8 mouse cellular contexts compared by ENCODE assay signal in the genomic region with DNA sequence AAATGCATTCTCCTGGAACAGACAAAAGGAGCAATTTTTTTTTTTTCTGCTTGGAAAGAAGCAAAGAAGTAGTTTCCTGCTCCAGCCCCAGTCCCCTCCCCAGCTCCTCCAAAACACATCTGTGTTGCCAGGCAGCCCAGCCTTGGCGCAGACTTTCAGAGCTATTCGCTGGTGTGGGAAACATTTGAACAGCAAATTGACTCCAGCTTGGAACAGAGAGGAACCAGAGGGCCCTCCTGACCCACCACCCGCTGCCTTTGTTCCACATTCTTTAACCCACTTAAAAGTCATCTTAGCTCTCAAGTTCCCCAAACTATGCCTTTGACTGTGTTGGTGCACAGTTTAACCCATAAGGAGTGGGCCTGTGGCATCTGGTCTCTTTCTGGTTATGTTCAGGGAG.
DNase-seq lines count a peak whose midpoint lies in the region; ATAC-seq and TF ChIP-seq lines count a peak whose summit lies in the region.

No protein-coding gene starts in this region.

- H3K36me3 ChIP-seq in forebrain, postnatal 0 days (ENCODE audit: insufficient read depth): no peaks in the 10 kb centered on the region
- no peaks in the 10 kb centered on the region for H3K36me3 ChIP-seq in limb, embryonic 14.5 days (ENCODE audit: control insufficient read depth, insufficient read depth, low read length)
- H3K36me3 ChIP-seq in neural tube, embryonic 14.5 days (ENCODE audit: control insufficient read depth, insufficient read depth, low read length): no peaks in the 10 kb centered on the region
- no peaks in the 10 kb centered on the region for H3K36me3 ChIP-seq in kidney, embryonic 14.5 days (ENCODE audit: control insufficient read depth, insufficient read depth, low read length)
- H3K36me3 ChIP-seq in intestine, embryonic 16.5 days (ENCODE audit: control insufficient read depth, insufficient read depth, low read length): no peaks in the 10 kb centered on the region

- H3K4me2 ChIP-seq in forebrain, postnatal 0 days (ENCODE audit: low read depth): no peak overlapping the region
- H3K4me2 ChIP-seq in limb, embryonic 14.5 days (replicated peaks; ENCODE audit: low read depth, low read length, severe bottlenecking): peak overlapping the region; percentile 33
- H3K4me2 ChIP-seq in neural tube, embryonic 14.5 days (ENCODE audit: low read depth, low read length): no peak overlapping the region
- no peak overlapping the region for H3K4me2 ChIP-seq in kidney, embryonic 14.5 days (replicated peaks; ENCODE audit: low read depth, low read length)
- no peak overlapping the region for H3K4me2 ChIP-seq in intestine, embryonic 16.5 days (ENCODE audit: low read depth, low read length)

- no peak overlapping the region for H3K4me3 ChIP-seq in forebrain, postnatal 0 days (ENCODE audit: low read depth, low read length)
- H3K4me3 ChIP-seq in limb, embryonic 14.5 days (replicated peaks; ENCODE audit: low read length): no peak overlapping the region
- no peak overlapping the region for H3K4me3 ChIP-seq in neural tube, embryonic 14.5 days (ENCODE audit: low read depth, low read length)
- no peak overlapping the region for H3K4me3 ChIP-seq in kidney, embryonic 14.5 days (ENCODE audit: low read length)
- H3K4me3 ChIP-seq in intestine, embryonic 16.5 days (ENCODE audit: low read length): no peak overlapping the region

- no peaks in the 10 kb centered on the region for H3K27me3 ChIP-seq in forebrain, postnatal 0 days (ENCODE audit: insufficient read depth, low read length)
- H3K27me3 ChIP-seq in limb, embryonic 14.5 days (ENCODE audit: control insufficient read depth, insufficient read depth, low read length): no peaks in the 10 kb centered on the region
- no peaks in the 10 kb centered on the region for H3K27me3 ChIP-seq in neural tube, embryonic 14.5 days (ENCODE audit: control insufficient read depth, insufficient read depth, low read length)
- no peaks in the 10 kb centered on the region for H3K27me3 ChIP-seq in kidney, embryonic 14.5 days (ENCODE audit: control insufficient read depth, insufficient read depth, low read length)
- H3K27me3 ChIP-seq in intestine, embryonic 16.5 days (replicated peaks; ENCODE audit: control insufficient read depth, insufficient read depth, low read length): no peaks in the 10 kb centered on the region

- peak; percentile 45 to 52 for DNase-seq in layer of hippocampus, postnatal 10 days (ENCODE audit: low spot score in 2 of 2)
- no peak for DNase-seq in layer of hippocampus, adult 9-11 months
- DNase-seq in forebrain, postnatal 0 days: peak; percentile 66
- DNase-seq in limb, embryonic 14.5 days (ENCODE audit: low spot score): peak; percentile 87
- DNase-seq in retina, postnatal 1 day: no peak

- H3K27ac ChIP-seq in forebrain, postnatal 0 days (ENCODE audit: low read depth, low read length): 0 out of 2 replicates have a peak overlapping the region, but pooled peaks have one; percentile 9
- peak overlapping the region; percentile 83 for H3K27ac ChIP-seq in limb, embryonic 14.5 days (replicated peaks; ENCODE audit: low read depth, low read length)
- no peak overlapping the region for H3K27ac ChIP-seq in neural tube, embryonic 14.5 days (ENCODE audit: low read depth, low read length)
- no peak overlapping the region for H3K27ac ChIP-seq in kidney, embryonic 14.5 days (ENCODE audit: low read depth, low read length)
- H3K27ac ChIP-seq in intestine, embryonic 16.5 days (ENCODE audit: low read length): no peak overlapping the region; the same call in 1 of the 2 replicates

- H3K9ac ChIP-seq in forebrain, postnatal 0 days: no peak overlapping the region
- no peak overlapping the region for H3K9ac ChIP-seq in limb, embryonic 14.5 days (ENCODE audit: low read depth, low read length, severe bottlenecking)
- no peak overlapping the region for H3K9ac ChIP-seq in neural tube, embryonic 14.5 days (replicated peaks; ENCODE audit: low read depth, low read length)
- H3K9ac ChIP-seq in kidney, embryonic 14.5 days (ENCODE audit: low read depth, low read length): no peak overlapping the region
- no peak overlapping the region for H3K9ac ChIP-seq in intestine, embryonic 16.5 days (ENCODE audit: low read depth, low read length)

- peak; percentile 73 for ATAC-seq in forebrain, postnatal 0 days
- peak; percentile 83 for ATAC-seq in limb, embryonic 14.5 days (ENCODE audit: low FRiP score, low read depth)
- peak; percentile 61; the same call in 1 of the 2 replicates for ATAC-seq in neural tube, embryonic 14.5 days (ENCODE audit: low read depth)
- ATAC-seq in kidney, embryonic 14.5 days (ENCODE audit: low FRiP score, low TSS enrichment): no peak
- ATAC-seq in intestine, embryonic 16.5 days: no peak

- H3K9me3 ChIP-seq in forebrain, postnatal 0 days (ENCODE audit: low read length): peaks cover 4% of the 10 kb centered on the region; the same call in 1 of the 2 replicates
- H3K9me3 ChIP-seq in limb, embryonic 14.5 days (ENCODE audit: control insufficient read depth, low read length): no peaks in the 10 kb centered on the region
- H3K9me3 ChIP-seq in neural tube, embryonic 14.5 days (ENCODE audit: control insufficient read depth, low read length): 0 out of 2 replicates have a peak, but pooled peaks cover 3% of the 10 kb centered on the region
- no peaks in the 10 kb centered on the region for H3K9me3 ChIP-seq in kidney, embryonic 14.5 days (ENCODE audit: control insufficient read depth, low read length)
- H3K9me3 ChIP-seq in intestine, embryonic 16.5 days (ENCODE audit: control insufficient read depth, low read length): no peaks in the 10 kb centered on the region

- no peaks in the 10 kb centered on the region for H3K4me1 ChIP-seq in forebrain, postnatal 0 days (ENCODE audit: insufficient read depth)
- peaks cover 23% of the 10 kb centered on the region for H3K4me1 ChIP-seq in limb, embryonic 14.5 days (ENCODE audit: control insufficient read depth, insufficient read depth, low read length)
- H3K4me1 ChIP-seq in neural tube, embryonic 14.5 days (ENCODE audit: control insufficient read depth, insufficient read depth, low read length): no peaks in the 10 kb centered on the region
- 0 out of 2 replicates have a peak, but pooled peaks cover 2% of the 10 kb centered on the region for H3K4me1 ChIP-seq in kidney, embryonic 14.5 days (ENCODE audit: control insufficient read depth, insufficient read depth, low read length)
- H3K4me1 ChIP-seq in intestine, embryonic 16.5 days (ENCODE audit: control insufficient read depth, insufficient read depth, low read length): no peaks in the 10 kb centered on the region

- TF ChIP-seq POLR2A in limb, embryonic 14.5 days (IDR thresholded peaks at IDR 0.05; ENCODE audit: borderline replicate concordance, extremely low read depth, insufficient read depth, insufficient read length): no peak

- no peak for TF ChIP-seq CTCF in forebrain, postnatal 0 days (IDR thresholded peaks at IDR 0.05; ENCODE audit: low read depth)

- 10% methylated on average over 3 of the region's 3 CpGs for WGBS in forebrain, postnatal 0 days
- 13% methylated on average over 3 of the region's 3 CpGs for WGBS in limb, embryonic 14.5 days
- WGBS in neural tube, embryonic 14.5 days: 11% methylated on average over 3 of the region's 3 CpGs
- WGBS in kidney, embryonic 14.5 days: 50% methylated on average over 3 of the region's 3 CpGs
- 19% methylated on average over 3 of the region's 3 CpGs for WGBS in intestine, embryonic 16.5 days

Comparison
In these comparisons a context has a peak if more than half of its experiments do, and no peak if none do; other contexts are left out.
1. DNase-seq: peak in layer of hippocampus, postnatal 10 days (2 of 2), forebrain, postnatal 0 days (single experiment) and limb, embryonic 14.5 days (single experiment); none in layer of hippocampus, adult 9-11 months (single experiment) and retina, postnatal 1 day (single experiment).
2. ATAC-seq: peak in forebrain, postnatal 0 days (single experiment), limb, embryonic 14.5 days (single experiment) and neural tube, embryonic 14.5 days (single experiment); none in kidney, embryonic 14.5 days (single experiment) and intestine, embryonic 16.5 days (single experiment).
3. H3K27ac ChIP-seq: peak in forebrain, postnatal 0 days (single experiment) and limb, embryonic 14.5 days (single experiment); none in neural tube, embryonic 14.5 days (single experiment), kidney, embryonic 14.5 days (single experiment) and intestine, embryonic 16.5 days (single experiment).